8 mouse cellular contexts compared by ENCODE assay signal in the genomic region with DNA sequence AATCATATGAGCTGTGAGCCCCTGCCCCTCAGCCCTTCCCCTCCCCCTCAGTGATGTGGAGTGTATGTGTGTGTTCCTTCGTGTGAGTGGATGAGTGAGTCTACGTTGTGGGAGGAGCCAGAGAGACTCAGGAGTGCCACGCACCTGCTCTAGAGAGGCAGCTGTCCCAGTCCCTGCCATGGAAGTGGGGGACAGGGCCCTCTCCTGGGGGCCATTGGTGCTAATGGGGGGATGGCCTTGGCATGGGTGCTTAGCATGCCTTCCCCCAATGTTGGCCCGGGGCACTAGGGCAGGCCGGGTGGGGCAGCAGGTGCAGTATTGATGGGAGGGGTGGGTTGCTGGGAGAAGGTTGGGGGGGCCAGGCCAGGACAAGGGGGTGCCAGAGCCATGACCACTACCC. TPM values are rescaled to one million over a fixed set of nuclear protein-coding genes. Genes with fewer than 3 reads are reported as not detected.
DNase-seq lines count a peak whose midpoint lies in the region; ATAC-seq and TF ChIP-seq lines count a peak whose summit lies in the region.

No protein-coding gene starts in this region.

- H3K27ac ChIP-seq in liver, embryonic 15.5 days (replicated peaks): peak overlapping the region; percentile 92

- H3K4me1 ChIP-seq in G1E (ENCODE audit: insufficient read depth, low read depth, low read length): peaks cover 97% of the 10 kb centered on the region
- H3K4me1 ChIP-seq in liver, embryonic 15.5 days (replicated peaks): peaks cover 92% of the 10 kb centered on the region

- peak overlapping the region; percentile 67 for H3K4me3 ChIP-seq in G1E (ENCODE audit: low read depth, low read length)
- no peak overlapping the region for H3K4me3 ChIP-seq in liver, embryonic 15.5 days (replicated peaks)

- WGBS in liver, embryonic 15.5 days (ENCODE audit: insufficient replicate concordance): 38% methylated on average over 5 of the region's 5 CpGs

- H3K36me3 ChIP-seq in G1E (replicated peaks): peaks cover 87% of the 10 kb centered on the region
- H3K36me3 ChIP-seq in liver, embryonic 15.5 days (replicated peaks): peaks cover 52% of the 10 kb centered on the region

- intact Hi-C loops in heart, postnatal 25 days (cut with DNase I): no loop called here

- TF ChIP-seq CTCF in G1E (IDR thresholded peaks at IDR 0.05; ENCODE audit: low read depth, low read length): no peak

- H3K27me3 ChIP-seq in G1E (ENCODE audit: insufficient read depth, low read length): no peaks in the 10 kb centered on the region; the same call in 1 of the 2 replicates
- H3K27me3 ChIP-seq in liver, embryonic 15.5 days: no peaks in the 10 kb centered on the region

- no peak for ATAC-seq in G1E (ENCODE audit: extremely low read depth, insufficient number of reproducible peaks, low FRiP score, poor library complexity, severe bottlenecking)
- no peak for ATAC-seq in liver, embryonic 15.5 days (ENCODE audit: insufficient read depth)
- no peak for ATAC-seq in granulocyte monocyte progenitor cell, adult 5-6 weeks (replicated peaks; ENCODE audit: poor library complexity, severe bottlenecking)

- peak overlapping the region; percentile 87 for H3K4me2 ChIP-seq in liver, embryonic 15.5 days

- no peaks in the 10 kb centered on the region for H3K9me3 ChIP-seq in G1E (replicated peaks)
- no peaks in the 10 kb centered on the region for H3K9me3 ChIP-seq in liver, embryonic 15.5 days (replicated peaks)

- H3K9ac ChIP-seq in liver, embryonic 15.5 days: 0 out of 2 replicates have a peak overlapping the region, but pooled peaks have one; percentile 12

- peak; percentile 98 for DNase-seq in heart, adult 11 months
- no peak for DNase-seq in heart, postnatal 25 days (ENCODE audit: low spot score)
- no peak for DNase-seq in G1E (ENCODE audit: low spot score)
- DNase-seq in gastrocnemius, postnatal 25 days: peak; percentile 41
- no peak for DNase-seq in embryo, embryonic 11 days
- DNase-seq in adipocyte (ENCODE audit: low spot score): no peak

RNA-seq across cellular contexts. Expression of a gene that starts 8.3 kb away (rescaled TPM):
- 100 to 1,000 TPM in 1 of 2 experiments, 10 to 100 TPM in 1; 61.2 to 129 TPM for total RNA-seq in heart, postnatal 25 days (2021)
- 0.75 and 3.1 TPM in 2 replicates for total RNA-seq in G1E (2014; fragmentation: Nextera tagmentation)
- 0.93 TPM in 2 replicates for total RNA-seq in G1E (2017)
- polyA plus RNA-seq in G1E (2012): 2.3 TPM in 2 replicates
- total RNA-seq in gastrocnemius, postnatal 25 days (2021): 100 to 1,000 TPM in 1 of 2 experiments, 10 to 100 TPM in 1; 98.0 to 119 TPM
- polyA plus RNA-seq in liver, embryonic 15.5 days (2015; fragmentation: Nextera tagmentation; extraction: Ambion mirVana): 0.63 and 0.85 TPM in 2 replicates
- 2.3 and 2.8 TPM in 2 replicates for total RNA-seq in granulocyte monocyte progenitor cell, adult 5-6 weeks (2014; fragmentation: Nextera tagmentation)
- 1.2 TPM in 1 of 2 replicates, not detected in the other for total RNA-seq in granulocyte monocyte progenitor cell, adult 5-6 weeks (2017)

RNA-seq across cellular contexts. Expression of a gene that starts 26.4 kb away (rescaled TPM):
- 100 to 1,000 TPM; 102 to 117 TPM for total RNA-seq in heart, postnatal 25 days (2021)
- total RNA-seq in G1E (2014; fragmentation: Nextera tagmentation) (58.0 and 68.0 TPM in 2 replicates), G1E (2017) (20.1 and 20.3 TPM in 2 replicates)
- 32.3 and 33.1 TPM in 2 replicates for polyA plus RNA-seq in G1E (2012)
- total RNA-seq in gastrocnemius, postnatal 25 days (2021): 10 to 100 TPM; 75.4 to 89.1 TPM
- polyA plus RNA-seq in liver, embryonic 15.5 days (2015; fragmentation: Nextera tagmentation; extraction: Ambion mirVana): 7.2 and 7.6 TPM in 2 replicates
- 39.3 and 39.5 TPM in 2 replicates for total RNA-seq in granulocyte monocyte progenitor cell, adult 5-6 weeks (2014; fragmentation: Nextera tagmentation)
- 23.0 and 24.2 TPM in 2 replicates for total RNA-seq in granulocyte monocyte progenitor cell, adult 5-6 weeks (2017)

RNA-seq across cellular contexts. Expression of a gene that starts 28.5 kb away (rescaled TPM):
- 10 to 100 TPM; 73.0 to 78.1 TPM for total RNA-seq in heart, postnatal 25 days (2021)
- total RNA-seq in G1E (2014; fragmentation: Nextera tagmentation) (38.0 and 52.2 TPM in 2 replicates), G1E (2017) (39.4 and 45.6 TPM in 2 replicates)
- 36.5 and 44.9 TPM in 2 replicates for polyA plus RNA-seq in G1E (2012)
- total RNA-seq in gastrocnemius, postnatal 25 days (2021): 10 to 100 TPM; 51.3 to 63.6 TPM
- 5.2 and 5.8 TPM in 2 replicates for polyA plus RNA-seq in liver, embryonic 15.5 days (2015; fragmentation: Nextera tagmentation; extraction: Ambion mirVana)
- 72.7 and 75.0 TPM in 2 replicates for total RNA-seq in granulocyte monocyte progenitor cell, adult 5-6 weeks (2014; fragmentation: Nextera tagmentation)
- total RNA-seq in granulocyte monocyte progenitor cell, adult 5-6 weeks (2017): 59.8 and 70.1 TPM in 2 replicates

RNA-seq across cellular contexts. Expression of a gene that starts 37.6 kb away (rescaled TPM):
- 10 to 100 TPM; 45.2 to 48.8 TPM for total RNA-seq in heart, postnatal 25 days (2021)
- total RNA-seq in G1E (2014; fragmentation: Nextera tagmentation) (55.8 and 95.6 TPM in 2 replicates), G1E (2017) (37.8 and 39.7 TPM in 2 replicates)
- polyA plus RNA-seq in G1E (2012): 83.8 and 109 TPM in 2 replicates
- 10 to 100 TPM; 42.7 to 46.9 TPM for total RNA-seq in gastrocnemius, postnatal 25 days (2021)
- 24.2 and 27.7 TPM in 2 replicates for polyA plus RNA-seq in liver, embryonic 15.5 days (2015; fragmentation: Nextera tagmentation; extraction: Ambion mirVana)
- 57.3 and 68.2 TPM in 2 replicates for total RNA-seq in granulocyte monocyte progenitor cell, adult 5-6 weeks (2014; fragmentation: Nextera tagmentation)
- 37.6 and 42.6 TPM in 2 replicates for total RNA-seq in granulocyte monocyte progenitor cell, adult 5-6 weeks (2017)

RNA-seq across cellular contexts. Expression of a gene that starts 37.9 kb away (rescaled TPM):
- 10 to 100 TPM; 22.4 to 25.5 TPM for total RNA-seq in heart, postnatal 25 days (2021)
- total RNA-seq in G1E (2014; fragmentation: Nextera tagmentation): 51.8 and 64.6 TPM in 2 replicates
- total RNA-seq in G1E (2017): 13.9 and 17.8 TPM in 2 replicates
- 37.4 and 42.7 TPM in 2 replicates for polyA plus RNA-seq in G1E (2012)
- total RNA-seq in gastrocnemius, postnatal 25 days (2021): 10 to 100 TPM; 13.9 to 15.0 TPM
- 14.4 and 16.2 TPM in 2 replicates for polyA plus RNA-seq in liver, embryonic 15.5 days (2015; fragmentation: Nextera tagmentation; extraction: Ambion mirVana)
- 46.1 and 46.7 TPM in 2 replicates for total RNA-seq in granulocyte monocyte progenitor cell, adult 5-6 weeks (2014; fragmentation: Nextera tagmentation)
- total RNA-seq in granulocyte monocyte progenitor cell, adult 5-6 weeks (2017): 13.6 and 31.8 TPM in 2 replicates

Comparison
In these comparisons a context has a peak if more than half of its experiments do, and no peak if none do; other contexts are left out.
1. DNase-seq: peak in heart, adult 11 months (single experiment) and gastrocnemius, postnatal 25 days (single experiment); none in heart, postnatal 25 days (single experiment), G1E (single experiment), embryo, embryonic 11 days (single experiment) and adipocyte (single experiment).
2. RNA of a gene that starts 8.3 kb away (total RNA-seq): 61.2 to 129 TPM in heart, postnatal 25 days and 98.0 to 119 TPM in gastrocnemius, postnatal 25 days; 1.2 to 2.8 TPM in granulocyte monocyte progenitor cell, adult 5-6 weeks and 0.75 to 3.1 TPM in G1E; every median in the first group is over 10 times any median in the second.